Mouse (Mus musculus) ES-Bruce4 (cell line): ENCODE measurements around the gene Pepd.

ENCODE experiments used
- CTCF ChIP-seq: IDR thresholded peaks from one replicate; pipeline ENCODE4 v1.8.1; 2011; ENCODE audit warnings: low read depth, low read length
- EP300 ChIP-seq: IDR thresholded peaks from 2 replicates; pipeline ENCODE4 v1.6.1; 2011; ENCODE audit warnings: low read depth, low read length; ENCODE audit not compliant: insufficient read depth
- POLR2A ChIP-seq: IDR thresholded peaks from one replicate; pipeline ENCODE4 v1.8.1; 2011; ENCODE audit warnings: low read length; ENCODE audit not compliant: insufficient read depth

- TF ChIP-seq POLR2A (no peak), CTCF (no peak), EP300 (no peak)
Measured at GRCm38 (mm10) chr7:35081406-35082104, 169.4 kb downstream of the Pepd start.
